Mouse (Mus musculus) ZHBTc4 (cell line): ENCODE results near the gene Gna13.

Experiments used
- DNase-seq: peaks from one replicate; pipeline ENCODE4 v3.0.0-alpha.2; 2011; ENCODE audit warnings: low read depth, low spot score

Gene Gna13

GRCm38 (mm10) chr11:109349652-109350316 is 12.8 kb upstream of the Gna13 start:
- no peak for DNase-seq

GRCm38 (mm10) chr11:109350317-109350714 is 12.3 kb upstream of the Gna13 start:
- DNase-seq: peak; percentile 53

DNA sequence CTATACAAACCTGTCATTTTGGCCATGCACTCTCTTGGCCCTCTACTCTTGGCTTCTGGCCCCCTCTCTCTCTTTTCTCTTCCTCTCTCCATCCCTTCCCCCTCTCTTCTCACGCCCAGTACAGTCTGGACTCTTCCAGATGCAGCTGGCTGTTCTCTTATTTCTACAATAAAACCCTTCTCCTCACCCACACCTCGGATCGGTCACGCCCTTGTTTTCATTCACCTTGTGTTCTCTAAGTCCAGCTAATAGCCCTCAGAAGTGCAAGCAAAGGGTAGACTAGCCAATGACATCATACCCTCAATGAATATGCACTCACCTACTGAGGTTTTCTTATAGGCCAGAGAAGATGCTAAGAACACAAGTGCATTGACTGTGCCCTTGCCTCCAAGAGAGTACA is 11.1 kb upstream of the Gna13 start:
- DNase-seq: peak; percentile 92

- peak; percentile 51 for DNase-seq
Observed at GRCm38 (mm10) chr11:109353391-109354235, 9.0 kb upstream of the Gna13 start.

GRCm38 (mm10) chr11:109354236-109354613 is 8.4 kb upstream of the Gna13 start:
- peak; percentile 54 for DNase-seq

DNA sequence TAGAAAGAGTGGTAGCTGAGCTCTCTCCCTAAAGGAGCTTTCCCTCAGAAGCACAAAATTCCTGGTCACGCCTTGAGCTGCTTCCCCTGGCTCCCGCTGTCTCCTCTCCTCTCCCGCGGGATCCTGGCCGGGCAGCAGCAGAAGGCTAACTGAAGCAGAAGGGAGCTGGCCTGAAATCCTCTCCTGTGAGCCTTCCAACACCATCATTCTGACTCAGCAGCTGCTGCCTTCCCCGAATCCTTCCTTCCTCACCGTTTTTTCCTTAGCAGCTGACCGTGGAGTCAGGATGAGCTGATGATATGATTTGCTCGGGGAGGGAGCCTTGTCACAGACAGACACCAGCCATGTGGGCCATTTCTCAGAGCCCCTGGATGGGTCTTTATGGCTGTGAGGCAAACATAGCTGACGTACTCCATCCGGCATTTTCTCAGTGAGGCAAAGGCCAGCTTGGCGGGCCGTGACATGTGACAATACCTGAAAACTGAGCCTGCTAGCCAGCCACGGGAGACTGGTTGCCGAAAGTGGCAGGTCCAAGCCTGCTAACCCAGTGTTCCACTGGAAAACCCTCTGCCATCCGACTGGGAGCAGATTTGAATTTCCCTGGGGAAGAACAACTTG is 6.8 kb upstream of the Gna13 start:
- no peak for DNase-seq

DNA sequence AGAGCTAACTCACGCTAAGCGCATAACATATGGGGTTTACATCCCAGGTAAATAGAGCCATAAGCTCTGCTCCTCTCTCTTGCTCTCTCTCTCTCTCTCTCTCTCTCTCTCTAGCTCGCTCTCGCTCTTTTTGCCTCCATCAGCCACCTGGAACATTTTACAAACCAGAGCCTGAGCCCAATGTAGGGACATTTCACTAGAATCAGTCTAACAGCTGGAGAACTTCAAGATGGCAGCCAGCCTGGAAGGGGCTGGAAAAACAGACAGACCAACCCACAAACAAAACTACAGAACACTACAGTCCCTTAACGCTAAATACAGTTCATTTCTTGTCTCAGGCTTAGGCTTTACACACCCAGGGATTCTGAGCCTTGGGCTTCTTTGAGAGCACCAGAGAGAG is 5.5 kb upstream of the Gna13 start:
- no peak for DNase-seq

DNA sequence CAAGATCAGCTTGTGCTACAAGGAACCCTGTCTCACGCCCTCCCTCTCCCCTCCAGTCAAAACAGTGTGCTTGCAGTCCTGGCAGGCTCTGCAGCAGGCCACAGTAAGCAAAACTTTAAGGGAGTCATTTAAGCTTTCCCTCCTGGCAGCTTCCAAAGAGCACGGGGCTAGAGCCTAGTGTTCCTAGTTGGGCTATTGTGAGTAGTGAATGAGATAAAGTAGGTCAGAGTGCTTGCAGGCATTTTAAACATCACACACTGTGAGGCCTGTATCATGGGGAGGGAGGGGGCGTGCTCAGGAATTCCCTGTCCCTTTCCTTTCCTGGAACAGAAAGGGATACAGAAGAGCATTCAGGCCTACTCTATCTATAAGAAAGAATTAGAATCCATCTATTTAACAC is 4.1 kb upstream of the Gna13 start:
- DNase-seq: peak; percentile 82

DNA sequence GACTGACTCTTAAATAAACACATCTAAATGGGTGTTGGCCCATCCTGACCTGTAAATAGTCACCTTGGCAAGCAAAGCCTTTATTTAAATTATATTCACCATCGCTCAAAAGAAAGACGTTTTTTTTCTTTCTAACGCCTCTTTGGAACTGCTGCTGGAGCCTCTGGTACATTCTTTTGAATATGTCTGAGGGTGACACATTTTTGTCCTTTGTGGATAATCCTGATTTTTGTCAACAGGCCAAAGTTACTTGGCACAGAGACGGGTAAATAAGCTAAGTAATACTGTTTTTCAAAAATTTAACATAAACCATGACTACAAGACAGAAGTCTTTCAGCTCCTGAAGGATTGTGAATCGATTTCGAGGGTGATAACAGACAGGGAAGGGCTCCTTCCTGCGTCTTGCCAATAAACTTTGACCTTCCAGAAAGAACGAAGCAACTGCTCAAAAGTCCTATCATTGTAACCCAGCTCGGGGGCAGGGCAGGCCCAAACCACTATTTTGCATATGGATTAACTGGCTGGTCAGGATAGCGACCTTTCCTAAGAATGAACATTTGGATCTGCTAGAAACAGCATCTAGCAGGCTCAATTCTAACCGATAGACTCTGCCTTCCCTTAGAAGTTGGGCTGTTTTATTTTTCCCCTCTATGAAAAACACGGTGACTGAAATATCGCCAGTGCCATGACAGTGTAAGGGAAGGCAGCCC is 3.4 kb upstream of the Gna13 start:
- peak; percentile 83 for DNase-seq

DNA sequence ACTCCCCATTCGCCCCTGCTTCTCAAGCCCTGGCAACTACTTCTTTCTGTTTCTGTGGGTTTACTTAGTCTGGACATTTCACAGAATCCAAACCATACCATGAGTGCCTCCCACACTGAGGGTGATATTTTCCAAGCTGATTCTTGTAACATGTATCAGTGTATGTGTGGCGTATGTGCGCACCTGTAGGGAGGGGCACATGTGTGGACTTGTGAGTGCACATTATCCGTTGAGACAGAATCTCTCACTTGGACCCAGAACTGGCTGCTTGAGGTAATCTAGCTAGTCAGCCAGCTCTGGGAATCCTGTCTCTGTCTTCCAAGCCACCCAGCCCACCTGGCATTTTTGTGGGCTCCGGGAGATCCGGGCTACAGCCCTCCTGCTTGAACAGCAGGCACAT is 2.5 kb upstream of the Gna13 start:
- DNase-seq: no peak

GRCm38 (mm10) chr11:109360581-109361040 is 2.0 kb upstream of the Gna13 start:
- peak; percentile 81 for DNase-seq

DNA sequence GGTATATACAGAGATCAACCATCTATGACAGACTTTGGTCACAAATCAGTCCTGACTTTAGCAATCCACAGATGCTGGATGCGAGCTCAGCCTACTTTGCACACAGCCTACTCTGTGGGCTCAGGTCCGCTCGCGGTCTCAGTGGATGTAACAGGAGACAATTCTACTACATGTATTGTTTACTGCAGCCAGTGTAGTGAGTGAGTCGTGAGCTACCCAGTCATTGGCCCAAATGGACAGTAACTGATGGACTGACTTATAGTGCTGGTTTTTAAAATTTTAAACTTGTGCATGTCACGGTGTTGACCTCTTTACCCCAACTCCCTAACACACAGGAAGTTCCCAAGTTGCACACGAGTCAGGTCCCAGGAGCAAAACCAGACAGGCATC is 1.4 kb upstream of the Gna13 start:
- no peak for DNase-seq

- DNase-seq: peak; percentile 55
Observed at GRCm38 (mm10) chr11:109361631-109362462, 784 bp upstream of the Gna13 start.

DNA sequence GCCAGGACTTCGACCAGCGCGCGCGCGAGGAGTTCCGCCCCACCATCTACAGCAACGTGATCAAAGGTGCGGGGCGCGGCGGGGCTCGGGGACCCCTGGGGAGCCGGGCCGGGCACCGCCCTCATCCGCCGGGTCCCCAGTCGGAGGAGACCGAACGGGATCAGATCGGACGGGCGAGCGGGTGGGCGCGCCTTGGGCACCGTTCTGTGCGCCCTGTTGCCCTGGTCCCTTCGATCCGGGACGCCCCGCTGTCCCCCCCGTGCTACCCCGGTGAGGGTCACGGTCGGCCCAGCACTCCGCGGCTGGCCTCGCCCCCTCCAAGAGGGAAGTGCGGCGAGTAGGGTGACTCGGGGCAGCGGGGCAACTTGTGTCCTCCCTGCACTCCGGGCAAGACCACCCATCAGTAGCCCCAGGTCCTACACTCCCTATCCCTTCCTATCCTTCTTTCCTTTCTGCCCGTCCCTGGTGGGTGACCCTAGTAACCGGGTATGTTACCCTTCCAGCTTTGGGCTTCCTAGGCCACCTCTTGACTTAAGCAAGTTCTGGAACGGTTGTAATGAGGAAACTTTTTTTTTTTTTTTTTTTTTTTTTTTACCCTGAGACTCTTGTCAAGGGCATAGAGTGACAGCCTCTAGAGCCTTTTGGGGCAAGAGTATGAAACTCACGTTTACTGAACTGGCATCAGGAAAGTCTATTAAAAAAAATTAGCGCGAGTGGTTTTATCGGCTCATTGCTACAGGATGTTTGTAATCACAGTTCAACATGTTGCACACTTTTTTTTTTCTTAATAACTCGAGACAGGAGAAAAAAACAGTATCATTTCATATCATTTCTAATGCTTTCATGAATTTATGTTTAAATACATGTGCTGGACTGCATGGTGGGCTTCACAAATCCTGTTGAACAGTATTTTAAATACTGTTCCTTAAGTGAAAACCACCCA is 831 bp downstream of the Gna13 start:
- peak; percentile 83 for DNase-seq

DNA sequence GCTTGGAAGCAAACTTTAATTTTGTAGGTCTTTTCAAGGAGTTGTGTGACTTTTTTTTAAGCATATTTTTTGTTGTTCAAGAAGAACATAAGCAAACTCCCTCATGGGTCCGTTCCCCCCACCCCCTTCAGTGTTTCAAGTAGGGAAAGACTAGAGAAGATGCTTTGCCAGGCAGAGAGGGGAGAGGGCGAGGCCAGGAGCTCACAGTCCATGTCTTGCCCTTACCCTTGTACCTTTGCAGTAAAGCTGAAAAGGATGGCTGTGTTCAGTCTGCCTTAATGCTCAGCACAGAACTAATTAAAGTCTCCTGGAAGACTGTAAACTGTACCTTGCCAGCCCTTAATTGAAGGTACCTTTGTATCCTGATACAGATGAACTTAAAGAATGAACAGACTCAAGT is 1.7 kb downstream of the Gna13 start:
- DNase-seq: no peak

- DNase-seq: no peak
Observed at GRCm38 (mm10) chr11:109364881-109365280, 2.2 kb downstream of the Gna13 start.

DNA sequence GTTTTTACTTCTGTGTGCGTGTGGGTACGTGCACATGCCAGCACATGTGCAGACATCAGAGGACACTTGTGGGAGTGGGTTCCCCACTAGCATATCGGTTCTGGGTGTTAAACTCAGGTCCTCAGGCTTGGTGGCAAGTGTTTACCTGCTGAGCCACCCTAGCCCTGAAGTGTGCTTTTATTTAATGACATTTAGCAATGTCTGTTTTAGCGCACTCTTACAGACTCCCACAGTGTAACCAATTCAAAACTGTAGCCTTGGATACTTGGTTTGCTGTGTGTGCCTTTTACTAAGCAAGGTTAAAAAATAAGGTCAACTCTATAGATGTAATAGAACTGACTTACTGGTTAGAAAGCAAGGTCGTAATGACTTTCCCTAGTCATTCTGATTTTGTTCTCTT is 3.2 kb downstream of the Gna13 start:
- no peak for DNase-seq

DNA sequence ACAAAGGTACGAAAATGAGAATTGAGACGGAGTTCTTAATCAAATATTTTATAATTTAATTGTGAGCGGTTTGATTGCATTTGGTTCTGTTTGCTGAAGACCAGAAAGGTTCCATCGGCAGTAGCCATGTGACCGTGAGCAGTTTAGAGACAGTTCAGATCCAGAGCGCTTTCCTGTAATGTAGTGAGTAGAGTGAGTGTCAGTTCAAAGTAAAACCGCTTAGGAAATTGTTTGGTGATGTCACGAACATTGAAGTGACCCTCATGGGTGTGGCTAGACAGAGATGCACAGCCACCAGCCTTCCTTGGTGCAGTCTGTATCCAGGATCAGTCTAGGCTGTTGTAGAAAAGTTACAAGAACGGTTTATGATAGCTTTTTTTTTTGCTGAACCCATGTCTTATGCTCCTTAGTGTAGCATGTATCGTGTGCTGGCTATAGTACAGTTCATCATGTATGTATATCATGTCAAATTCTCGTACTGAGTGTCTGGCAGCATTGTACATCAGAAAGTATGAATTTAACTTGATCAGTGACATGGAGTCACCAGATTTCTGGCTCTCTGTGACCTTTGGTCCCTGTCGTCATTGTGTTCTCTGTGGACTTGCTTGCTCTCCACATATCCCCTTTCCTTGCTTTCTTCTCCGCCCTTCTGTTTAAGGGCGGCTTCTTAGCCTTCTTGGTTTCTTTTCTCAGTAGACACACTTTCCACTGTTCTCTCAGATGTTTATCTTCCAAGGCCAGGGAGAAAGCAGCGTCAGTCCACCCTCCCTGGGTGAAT is 4.4 kb downstream of the Gna13 start:
- DNase-seq: no peak

DNA sequence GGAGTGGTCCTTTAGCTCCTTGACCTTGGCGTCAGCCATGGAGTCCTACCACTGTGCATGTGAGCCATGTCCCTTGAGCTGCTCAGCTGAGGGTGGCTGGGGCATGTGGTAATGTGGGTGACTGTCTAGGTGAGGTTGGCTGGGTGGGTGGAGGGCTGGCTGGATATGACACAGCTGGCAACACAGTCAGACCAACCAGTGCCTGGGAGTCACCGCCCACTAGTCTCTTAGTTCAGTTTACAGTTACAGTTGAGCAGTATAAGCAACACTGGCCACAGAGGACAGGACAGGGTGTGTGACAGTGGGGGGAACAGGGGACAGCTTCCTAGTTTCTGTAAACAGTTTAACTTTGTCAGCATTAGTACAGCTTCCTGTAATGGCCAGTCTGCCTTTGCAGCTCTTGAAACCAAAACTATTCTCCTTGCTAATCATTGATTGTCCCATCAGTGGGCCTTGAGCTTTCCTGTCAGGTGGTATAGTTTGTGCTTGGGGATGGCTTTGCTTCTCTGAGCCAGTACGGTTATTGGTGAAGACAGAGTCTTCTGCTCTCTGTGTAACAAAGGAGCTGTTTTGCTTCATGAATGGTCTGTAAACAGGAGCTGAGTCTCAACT is 6.5 kb downstream of the Gna13 start:
- no peak for DNase-seq
